Mouse (Mus musculus) embryonic fibroblast, embryonic 13.5 days (primary cell): ENCODE results near the gene Snx17. TPM values are rescaled to one million over a fixed set of nuclear protein-coding genes. Genes with fewer than 3 reads are reported as not detected.

Source experiments
- H3K27ac ChIP-seq: 2 replicates; pipeline ENCODE4 v1.5.1; 2012; ENCODE audit warnings: low read length, control low read depth, inconsistent platforms; ENCODE audit not compliant: insufficient read depth
- H3K4me1 ChIP-seq: 2 replicates; pipeline ENCODE4 v1.6.1; 2011; ENCODE audit warnings: low read length; ENCODE audit not compliant: control insufficient read depth, insufficient read depth
- H3K4me3 ChIP-seq: 2 replicates; pipeline ENCODE4 v1.5.1; 2011; ENCODE audit warnings: mild to moderate bottlenecking, control low read depth, low read length; ENCODE audit not compliant: insufficient read depth
- CTCF ChIP-seq: IDR thresholded peaks from 2 replicates; pipeline ENCODE4 v1.5.1; 2011; ENCODE audit warnings: mild to moderate bottlenecking, control low read depth, low read length, moderate library complexity, borderline replicate concordance; ENCODE audit not compliant: insufficient read depth
- POLR2A ChIP-seq: IDR thresholded peaks from 2 replicates; pipeline ENCODE4 v1.6.1; 2011; ENCODE audit warnings: low read depth, mild to moderate bottlenecking, control low read depth, low read length, moderate library complexity
- polyA plus RNA-seq: library from polyadenylated mRNA; stranded (reverse); fragments of >200 nt; gene quantifications from 2 replicates; pipeline ENCODE4 v1.2.4, GENCODE M21; 2011; ENCODE audit warnings: low read depth; ENCODE audit not compliant: missing spikeins, insufficient read length

Snx17 gene
- 91.9 and 113 TPM in 2 replicates for polyA plus RNA-seq

- TF ChIP-seq POLR2A (peak; percentile 89), CTCF (peak; percentile 83)
- Histone ChIP-seq H3K4me1 (no peaks in the 10 kb centered on the region), H3K4me3 (peak within 1 kb of the TSS; percentile 68), H3K27ac (peak within 1 kb of the TSS; percentile 49)
These were observed at the start of gene Snx17, which contains the start of gene Eif2b4 for GRCm38 (mm10) chr5:31192939-31193630. TSS of gene Snx17 (plus strand) at chr5:31193227. TSS of gene Eif2b4 (minus strand) at chr5:31193430.

- no peak for TF ChIP-seq POLR2A
- no peak for TF ChIP-seq CTCF
- no peak overlapping the region for H3K4me3 ChIP-seq
- peaks cover 4% of the 10 kb centered on the region for H3K4me1 ChIP-seq
- no peak overlapping the region for H3K27ac ChIP-seq
These were observed 43.2 kb upstream of the Snx17 start for GRCm38 (mm10) chr5:31149781-31150180.

DNA sequence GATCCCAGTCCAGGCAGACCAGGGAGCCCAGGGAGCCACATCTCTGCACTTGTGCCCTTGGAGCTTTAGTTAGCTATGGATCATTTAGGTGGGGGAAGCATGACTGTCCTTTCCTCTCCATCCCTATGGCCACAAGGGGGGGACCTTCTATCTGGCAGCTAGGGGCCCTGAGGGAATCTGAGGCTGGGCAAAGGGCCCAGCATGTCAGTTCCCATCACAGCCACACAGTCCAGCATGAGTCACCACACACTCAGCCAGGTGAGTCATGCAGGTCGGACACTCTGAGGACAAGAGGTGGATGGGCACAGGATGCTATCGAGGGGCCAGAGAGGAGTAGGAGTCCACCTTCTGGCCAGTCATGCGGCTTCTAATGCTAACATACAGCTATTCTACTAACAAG lies 41.3 kb upstream of the Snx17 start:
- Histone ChIP-seq H3K4me3 (no peak overlapping the region), H3K4me1 (peaks cover 4% of the 10 kb centered on the region), H3K27ac (no peak overlapping the region)
- TF ChIP-seq POLR2A (no peak), CTCF (no peak)

DNA sequence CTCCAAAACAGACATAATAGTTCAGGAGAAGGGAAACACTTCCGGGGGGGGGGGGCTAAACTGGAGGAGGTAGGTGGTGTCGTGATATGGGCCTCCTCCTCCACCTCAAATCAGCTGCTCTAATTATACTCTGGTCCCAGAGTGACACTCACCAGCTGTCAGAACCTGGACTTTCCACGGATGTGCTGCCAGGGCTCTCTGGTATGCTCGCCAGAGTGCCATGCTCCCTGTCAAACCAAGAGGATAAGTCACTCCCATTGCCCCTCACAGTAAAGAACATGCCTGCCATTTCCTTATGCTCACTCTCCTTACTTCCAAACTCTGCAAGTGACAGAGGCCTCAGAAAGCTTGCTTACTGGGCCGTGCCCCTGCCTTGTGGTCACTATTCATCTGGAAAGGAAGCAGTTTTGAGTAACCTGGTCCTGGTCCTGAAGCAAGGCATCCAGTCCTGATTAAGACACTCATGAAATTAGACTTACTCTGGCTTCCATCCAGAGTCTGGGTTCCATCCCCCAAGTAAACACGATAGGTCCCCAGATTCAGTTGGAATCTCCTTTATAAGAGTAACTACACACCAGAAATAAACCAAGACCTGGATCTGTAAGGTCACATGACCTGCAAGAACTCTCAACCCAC lies 39.4 kb upstream of the Snx17 start:
- H3K4me1 ChIP-seq, result peaks cover 4% of the 10 kb centered on the region
- TF ChIP-seq POLR2A, result no peak
- TF ChIP-seq CTCF, result no peak
- H3K27ac ChIP-seq, result no peak overlapping the region
- peak overlapping the region; percentile 59 for H3K4me3 ChIP-seq

- peak; percentile 90 for TF ChIP-seq POLR2A
- no peak for TF ChIP-seq CTCF
- H3K4me3 ChIP-seq, result peak within 1 kb of the TSS; percentile 59
- H3K4me1 ChIP-seq, result peaks cover 4% of the 10 kb centered on the region
- peak within 1 kb of the TSS; percentile 6; the same call in 1 of the 2 replicates for H3K27ac ChIP-seq
These were observed 38.9 kb upstream of the Snx17 start, which contains the start of gene Mpv17 for GRCm38 (mm10) chr5:31154152-31154553. TSS of gene Mpv17 (minus strand) at chr5:31154251.

DNA sequence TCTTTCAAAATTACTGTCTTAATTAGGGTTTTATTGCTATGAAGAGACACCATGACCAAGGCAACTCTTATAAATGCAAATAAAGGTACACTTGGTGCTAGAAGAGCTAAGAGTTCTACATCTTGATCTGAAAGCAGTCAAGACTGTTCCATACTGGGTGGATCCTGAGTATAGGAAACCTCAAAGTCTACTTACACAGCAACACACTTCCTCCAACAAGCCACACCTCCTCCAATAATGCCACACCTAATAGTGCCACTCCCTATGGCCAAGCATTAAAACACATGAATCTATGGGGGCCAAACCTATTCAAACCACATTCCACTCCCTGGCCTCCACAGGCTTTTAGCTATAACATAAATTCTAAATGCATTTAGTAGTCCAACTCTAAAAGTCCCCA lies 30.6 kb upstream of the Snx17 start:
- H3K4me1 ChIP-seq, result no peaks in the 10 kb centered on the region
- H3K4me3 ChIP-seq, result no peak overlapping the region
- H3K27ac ChIP-seq, result no peak overlapping the region
- TF ChIP-seq POLR2A (no peak), CTCF (no peak)

DNA sequence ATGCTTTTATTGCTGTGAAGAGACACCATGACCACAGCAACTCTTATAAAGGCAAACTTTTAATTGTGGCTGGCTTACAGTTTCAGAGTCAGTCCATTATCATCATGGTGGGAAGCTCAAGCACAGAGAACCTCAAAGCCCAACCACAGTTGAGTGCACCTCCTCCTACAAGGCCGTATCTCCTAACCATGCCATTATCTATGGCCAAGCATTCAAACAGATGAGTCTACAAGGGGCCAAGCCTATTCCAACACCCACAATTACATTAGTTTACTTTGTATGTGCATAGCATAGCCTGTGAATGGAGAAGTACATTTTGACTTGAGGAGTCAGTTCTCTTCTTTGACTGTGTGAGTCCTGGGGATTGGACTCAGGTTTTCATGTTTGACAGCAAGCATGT lies 28.1 kb upstream of the Snx17 start:
- no peak overlapping the region for H3K27ac ChIP-seq
- H3K4me1 ChIP-seq, result no peaks in the 10 kb centered on the region
- no peak for TF ChIP-seq POLR2A
- no peak for TF ChIP-seq CTCF
- no peak overlapping the region for H3K4me3 ChIP-seq

- Histone ChIP-seq H3K27ac (no peak overlapping the region), H3K4me1 (no peaks in the 10 kb centered on the region), H3K4me3 (no peak overlapping the region)
- TF ChIP-seq POLR2A (no peak), CTCF (no peak)
These were observed 24.4 kb upstream of the Snx17 start for GRCm38 (mm10) chr5:31168630-31169029.

- peak overlapping the region; percentile 96 for H3K4me3 ChIP-seq
- 0 out of 2 replicates have a peak, but pooled peaks have one; percentile 33 for TF ChIP-seq POLR2A
- no peak for TF ChIP-seq CTCF
- H3K27ac ChIP-seq, result peak overlapping the region; percentile 96
- no peaks in the 10 kb centered on the region for H3K4me1 ChIP-seq
These were observed 13.7 kb upstream of the Snx17 start for GRCm38 (mm10) chr5:31179301-31179765.
